8 mouse cellular contexts compared by ENCODE assay signal in genomic region chr7:38085573-38086211, GRCm38 (mm10). TPM values are rescaled to one million over a fixed set of nuclear protein-coding genes. Genes with fewer than 3 reads are reported as not detected.
A peak's percentile ranks its signal among the peaks of the same experiment; 100 is the strongest.
DNase-seq lines count a peak whose midpoint lies in the region; ATAC-seq and TF ChIP-seq lines count a peak whose summit lies in the region.

No protein-coding gene starts in this region.

- no peaks in the 10 kb centered on the region for H3K36me3 ChIP-seq in liver, embryonic 13.5 days
- H3K36me3 ChIP-seq in myocyte (ENCODE audit: control insufficient read depth, insufficient read depth), result no peaks in the 10 kb centered on the region
- no peaks in the 10 kb centered on the region for H3K36me3 ChIP-seq in stomach, postnatal 0 days (ENCODE audit: control insufficient read depth, insufficient read depth, low read length)

- H3ac ChIP-seq in myocyte (ENCODE audit: control insufficient read depth, insufficient read length), result no peak overlapping the region

- no peaks in the 10 kb centered on the region for H3K79me2 ChIP-seq in myocyte (ENCODE audit: control insufficient read depth, insufficient read depth)

- no peaks in the 10 kb centered on the region for H3K9me3 ChIP-seq in liver, embryonic 13.5 days (replicated peaks)
- H3K9me3 ChIP-seq in stomach, postnatal 0 days (ENCODE audit: control insufficient read depth, low read length), result no peaks in the 10 kb centered on the region

- WGBS in liver, embryonic 13.5 days (ENCODE audit: insufficient replicate concordance), result 2% methylated on average over 35 of the region's 35 CpGs
- under 1% methylated on average over 30 of the region's 35 CpGs for WGBS in stomach, postnatal 0 days

- TF ChIP-seq CTCF in layer of hippocampus, adult 2 months (conservative IDR thresholded peaks at IDR 0.05), result peak; percentile 65
- TF ChIP-seq CTCF in stomach, postnatal 0 days (IDR thresholded peaks at IDR 0.05; ENCODE audit: low read depth), result peak; percentile 71

- H3K9ac ChIP-seq in liver, embryonic 13.5 days, result peak overlapping the region; percentile 67
- H3K9ac ChIP-seq in stomach, postnatal 0 days (ENCODE audit: low read length), result peak overlapping the region; percentile 45

- peak overlapping the region; percentile 93 for H3K4me2 ChIP-seq in liver, embryonic 13.5 days
- peak overlapping the region; percentile 80 for H3K4me2 ChIP-seq in myocyte (ENCODE audit: low read depth)
- peak overlapping the region; percentile 79 for H3K4me2 ChIP-seq in stomach, postnatal 0 days (replicated peaks; ENCODE audit: low read depth)

- no peak for DNase-seq in layer of hippocampus, adult 2 months (ENCODE audit: low spot score in 2 of 2)
- no peak for DNase-seq in layer of hippocampus, postnatal 14 days (ENCODE audit: low spot score in 2 of 2)
- peak; percentile 65 to 70 for DNase-seq in cerebellum, postnatal 36 days
- peak; percentile 75 for DNase-seq in gastrocnemius, postnatal 14 days
- DNase-seq in induced T-regulatory cell, adult 2 months (ENCODE audit: low read depth), result peak; percentile 75
- peak; percentile 53 for DNase-seq in liver, embryonic 13.5 days
- peak; percentile 85 for DNase-seq in stomach, postnatal 0 days (ENCODE audit: low spot score)

- intact Hi-C loops in gastrocnemius, postnatal 14 days (cut with DNase I; ENCODE audit: low total_unique reads), result no loop called here

- H3K4me1 ChIP-seq in liver, embryonic 13.5 days (replicated peaks), result peaks cover 35% of the 10 kb centered on the region
- peaks cover 7% of the 10 kb centered on the region for H3K4me1 ChIP-seq in stomach, postnatal 0 days (replicated peaks; ENCODE audit: control insufficient read depth, insufficient read depth)

- peak overlapping the region; percentile 53 for H3K4me3 ChIP-seq in layer of hippocampus, adult 2 months
- H3K4me3 ChIP-seq in liver, embryonic 13.5 days (replicated peaks), result peak overlapping the region; percentile 59
- H3K4me3 ChIP-seq in myocyte, result peak overlapping the region; percentile 12
- peak overlapping the region; percentile 43 for H3K4me3 ChIP-seq in stomach, postnatal 0 days (ENCODE audit: low read depth, low read length)

- no peak for TF ChIP-seq EP300 in stomach, postnatal 0 days (optimal IDR thresholded peaks at IDR 0.05)

- H3K27me3 ChIP-seq in liver, embryonic 13.5 days, result peaks cover 4% of the 10 kb centered on the region; the same call in 1 of the 2 replicates
- H3K27me3 ChIP-seq in myocyte (ENCODE audit: control insufficient read depth, insufficient read depth, insufficient read length), result no peaks in the 10 kb centered on the region
- no peaks in the 10 kb centered on the region for H3K27me3 ChIP-seq in stomach, postnatal 0 days (ENCODE audit: control insufficient read depth, insufficient read depth, low read length)

- no peak overlapping the region for H3K27ac ChIP-seq in layer of hippocampus, adult 2 months
- peak overlapping the region; percentile 43 for H3K27ac ChIP-seq in liver, embryonic 13.5 days
- peak overlapping the region; percentile 85 for H3K27ac ChIP-seq in stomach, postnatal 0 days (replicated peaks)

- no peak for TF ChIP-seq POLR2A in myocyte (IDR thresholded peaks at IDR 0.05; ENCODE audit: insufficient read length, low read depth)

- peak; percentile 11 for ATAC-seq in liver, embryonic 13.5 days (ENCODE audit: low read depth)
- peak; percentile 70 for ATAC-seq in stomach, postnatal 0 days (ENCODE audit: low FRiP score, low TSS enrichment)

TF ChIP-seq in myocyte, 11 proteins besides CTCF, POLR2A, EP300 and RAD21:
- TF ChIP-seq SRF (IDR thresholded peaks at IDR 0.05; ENCODE audit: control insufficient read depth, insufficient read length, low read depth) (no peak), REST (IDR thresholded peaks at IDR 0.05; ENCODE audit: insufficient read depth, insufficient read length) (no peak), TCF3 (IDR thresholded peaks at IDR 0.05; ENCODE audit: insufficient read length, low read depth) (no peak), CEBPB (IDR thresholded peaks at IDR 0.05; ENCODE audit: insufficient read depth, poor library complexity, severe bottlenecking) (no peak), E2F4 (IDR thresholded peaks at IDR 0.05; ENCODE audit: insufficient read depth) (no peak), MYOD1 (IDR thresholded peaks at IDR 0.05; ENCODE audit: control insufficient read depth in 1 of 3, insufficient read length in 2 of 3, low read depth in 2 of 3) (no peak), MYOG (IDR thresholded peaks at IDR 0.05; ENCODE audit: control insufficient read depth in 1 of 3, insufficient read depth in 1 of 3, insufficient read length in 2 of 3, low read depth in 2 of 3) (no peak), POLR2AphosphoS2 (IDR thresholded peaks at IDR 0.05; ENCODE audit: insufficient read length, low read depth) (no peak), USF1 (IDR thresholded peaks at IDR 0.05; ENCODE audit: low read depth) (no peak), TCF12 (IDR thresholded peaks at IDR 0.05; ENCODE audit: insufficient read depth, poor library complexity, severe bottlenecking) (no peak), MAX (IDR thresholded peaks at IDR 0.05; ENCODE audit: low read depth) (no peak)

RNA-seq across cellular contexts. Expression of gene Ccne1, which starts 21.6 kb away (rescaled TPM):
- total RNA-seq in layer of hippocampus, adult 2 months (2021), result 10 to 100 TPM; 13.5 to 13.7 TPM
- total RNA-seq in layer of hippocampus, postnatal 14 days (2021), result 10 to 100 TPM; 10.4 to 10.8 TPM
- 1 to 10 TPM; 1.2 to 2.1 TPM for total RNA-seq in gastrocnemius, postnatal 14 days (2021)
- polyA plus RNA-seq in liver, embryonic 13.5 days (2015; fragmentation: Nextera tagmentation; extraction: Ambion mirVana), result 127 and 132 TPM in 2 replicates
- polyA plus RNA-seq in myocyte (2012; fragmentation: generic; extraction: Trizol), result 7.4 TPM
- polyA plus RNA-seq in stomach, postnatal 0 days (2015; fragmentation: Nextera tagmentation; extraction: Ambion mirVana), result 14.2 and 15.3 TPM in 2 replicates

Comparison
In these comparisons a context has a peak if more than half of its experiments do, and no peak if none do; other contexts are left out.
1. DNase-seq: peak in cerebellum, postnatal 36 days (2 of 2), gastrocnemius, postnatal 14 days (single experiment), induced T-regulatory cell, adult 2 months (single experiment), liver, embryonic 13.5 days (single experiment) and stomach, postnatal 0 days (single experiment); none in layer of hippocampus, adult 2 months (0 of 2) and layer of hippocampus, postnatal 14 days (0 of 2).
2. Peak in every context shown above with its lines, with median percentiles within 50 percentile points of each other: H3K4me3 ChIP-seq and H3K4me2 ChIP-seq.